Mouse (Mus musculus) limb, embryonic 13.5 days (tissue): ENCODE measurements around the gene Gm42906. TPM values are rescaled to one million over a fixed set of nuclear protein-coding genes. Genes with fewer than 3 reads are reported as not detected.

Experiments used
- ATAC-seq: fragments of 200-750 bp; cut with Nextera tagmentation; 2 replicates; pipeline ENCODE4 v1.8.0; 2017; ENCODE audit warnings: low read depth, moderate number of reproducible peaks, moderate TSS enrichment; ENCODE audit not compliant: low FRiP score
- H3K27ac ChIP-seq: fragments of 300-500 bp; sonication (generic); 2 replicates; pipeline ENCODE4 v1.5.1; 2015; ENCODE audit warnings: inconsistent platforms, mild to moderate bottlenecking, moderate library complexity
- H3K27me3 ChIP-seq: fragments of 300-500 bp; sonication (generic); 2 replicates; pipeline ENCODE4 v1.6.1; 2015; ENCODE audit warnings: mild to moderate bottlenecking, inconsistent platforms
- H3K36me3 ChIP-seq: fragments of 300-500 bp; sonication (generic); 2 replicates; pipeline ENCODE4 v1.6.1; 2015; ENCODE audit warnings: inconsistent platforms, mild to moderate bottlenecking, moderate library complexity
- H3K4me1 ChIP-seq: fragments of 300-500 bp; sonication (generic); 2 replicates; pipeline ENCODE4 v1.6.1; 2015; ENCODE audit warnings: inconsistent platforms
- H3K4me2 ChIP-seq: fragments of 300-500 bp; sonication (generic); replicated peaks from 2 replicates; pipeline ENCODE4 v1.6.1; 2015; ENCODE audit warnings: inconsistent platforms, mild to moderate bottlenecking, moderate library complexity
- H3K4me3 ChIP-seq: fragments of 300-500 bp; sonication (generic); 2 replicates; pipeline ENCODE4 v1.5.1; 2015; ENCODE audit warnings: moderate library complexity, mild to moderate bottlenecking, inconsistent platforms
- H3K9ac ChIP-seq: fragments of 300-500 bp; sonication (generic); 2 replicates; pipeline ENCODE4 v1.6.1; 2015; ENCODE audit warnings: mild to moderate bottlenecking, inconsistent platforms
- H3K9me3 ChIP-seq: fragments of 300-500 bp; sonication (generic); 2 replicates; pipeline ENCODE4 v1.6.1; 2016; ENCODE audit warnings: inconsistent platforms
- WGBS: fragments of 180-500 bp; shearing (Covaris S2); methylation state at CpG from one replicate; pipeline ENCODE4 v1.1.7; 2015; 5-methylcytosine and 5-hydroxymethylcytosine counted together
- polyA plus RNA-seq: library from polyadenylated mRNA; unstranded; fragments of >200 nt; fragmentation: Nextera tagmentation; extraction: Ambion mirVana; gene quantifications from 2 replicates; pipeline ENCODE4 v1.2.1, GENCODE M21; 2015

Gm42906 gene
- polyA plus RNA-seq, 1 experiment from 2014 or later: not detected

DNA sequence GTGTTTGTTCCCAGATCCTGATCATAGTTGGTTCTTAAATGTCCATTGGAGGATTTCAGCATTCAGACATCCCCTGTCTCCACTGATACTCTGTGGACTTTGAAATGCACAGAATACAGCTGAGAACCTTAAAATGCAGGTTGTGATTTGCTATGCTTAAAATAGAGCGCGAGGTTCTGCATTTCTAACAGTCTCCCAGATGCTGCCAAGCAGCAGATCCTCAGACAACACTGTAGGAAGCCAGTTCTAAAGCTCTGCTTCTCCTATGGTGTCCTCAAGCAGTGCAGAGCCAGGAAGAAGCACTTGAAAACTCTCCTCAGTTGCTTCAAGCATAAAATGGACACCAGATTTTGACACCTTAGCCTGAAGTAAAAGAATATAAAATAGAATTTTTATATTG is 48.1 kb downstream of the Gm42906 start:
- Histone ChIP-seq H3K4me2 (no peak overlapping the region), H3K27me3 (no peaks in the 10 kb centered on the region), H3K4me1 (no peaks in the 10 kb centered on the region), H3K4me3 (no peak overlapping the region), H3K27ac (no peak overlapping the region), H3K36me3 (no peaks in the 10 kb centered on the region), H3K9ac (no peak overlapping the region), H3K9me3 (peaks cover 4% of the 10 kb centered on the region; the same call in 1 of the 2 replicates)
- WGBS: 87% methylated on average over 2 of the region's 2 CpGs
- no peak for ATAC-seq

DNA sequence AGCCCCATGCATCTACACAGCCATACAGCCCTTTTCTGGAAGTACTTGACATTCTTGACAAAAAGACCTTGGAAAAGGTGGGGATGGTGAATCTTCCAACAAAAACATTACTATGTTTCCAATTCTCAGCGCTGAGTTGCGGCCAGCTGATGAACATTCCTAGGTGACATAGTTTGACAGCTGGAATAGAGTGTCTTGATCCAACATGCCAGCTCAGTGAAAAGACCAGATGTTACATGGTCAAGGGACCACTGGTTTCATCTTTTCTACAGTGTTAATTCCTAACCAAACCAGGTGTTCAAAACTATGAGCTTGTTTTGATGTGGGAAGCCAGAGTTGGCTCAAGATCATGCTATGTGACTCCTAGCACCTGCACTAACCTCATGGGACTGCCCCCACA is 48.8 kb downstream of the Gm42906 start:
- Histone ChIP-seq H3K36me3 (no peaks in the 10 kb centered on the region), H3K9me3 (peaks cover 4% of the 10 kb centered on the region; the same call in 1 of the 2 replicates), H3K9ac (no peak overlapping the region), H3K4me3 (no peak overlapping the region), H3K4me1 (no peaks in the 10 kb centered on the region), H3K4me2 (no peak overlapping the region), H3K27ac (no peak overlapping the region), H3K27me3 (no peaks in the 10 kb centered on the region)
- 73% methylated on average over 2 of the region's 2 CpGs for WGBS
- no peak for ATAC-seq

DNA sequence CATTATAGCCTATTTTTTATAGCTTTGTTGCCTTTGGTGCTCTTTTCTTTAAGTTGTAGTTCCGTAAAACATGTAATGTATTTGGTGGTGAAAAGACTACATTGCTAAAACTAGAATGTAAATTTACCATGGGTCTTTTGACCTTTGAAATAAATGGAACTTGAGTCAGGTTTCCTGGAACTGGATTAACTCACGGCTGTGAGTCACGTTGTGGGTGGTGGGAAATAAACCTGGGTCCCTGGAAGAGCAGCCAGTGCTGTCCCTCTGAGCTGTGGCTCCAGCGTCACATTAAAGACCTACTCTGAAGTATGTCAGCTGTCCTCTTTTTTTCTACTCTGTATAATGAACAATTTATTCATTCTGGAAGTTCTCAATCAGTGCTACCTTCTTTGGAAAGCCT is 51.0 kb downstream of the Gm42906 start:
- Histone ChIP-seq H3K36me3 (no peaks in the 10 kb centered on the region), H3K9me3 (peaks cover 4% of the 10 kb centered on the region; the same call in 1 of the 2 replicates), H3K9ac (no peak overlapping the region), H3K4me2 (no peak overlapping the region), H3K27me3 (no peaks in the 10 kb centered on the region), H3K4me1 (no peaks in the 10 kb centered on the region), H3K4me3 (no peak overlapping the region), H3K27ac (no peak overlapping the region)
- 63% methylated on average over 4 of the region's 4 CpGs for WGBS
- ATAC-seq: no peak

DNA sequence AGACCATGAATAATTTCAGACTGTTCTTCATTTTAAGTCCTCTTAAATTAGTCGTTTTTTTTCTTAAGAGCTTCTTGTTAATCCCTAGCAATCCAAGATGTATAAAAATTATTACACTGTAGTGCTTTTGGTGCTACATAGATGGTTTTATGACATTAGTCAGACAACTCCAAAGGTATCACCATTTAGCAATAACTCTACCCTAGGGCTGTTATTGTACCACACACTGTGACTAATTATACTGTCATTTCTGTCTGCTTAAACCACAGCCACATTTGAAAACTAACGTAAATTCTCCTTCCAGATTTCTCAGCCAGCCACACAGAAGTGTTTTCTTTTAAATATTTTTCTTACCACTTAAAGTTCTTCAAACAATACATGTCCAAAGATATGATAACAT is 53.1 kb downstream of the Gm42906 start:
- ATAC-seq: no peak
- Histone ChIP-seq H3K27me3 (no peaks in the 10 kb centered on the region), H3K9me3 (peaks cover 4% of the 10 kb centered on the region; the same call in 1 of the 2 replicates), H3K27ac (no peak overlapping the region), H3K36me3 (no peaks in the 10 kb centered on the region), H3K4me2 (no peak overlapping the region), H3K9ac (no peak overlapping the region), H3K4me3 (no peak overlapping the region), H3K4me1 (no peaks in the 10 kb centered on the region)
- WGBS: 61% methylated on average over 2 of the region's 2 CpGs

DNA sequence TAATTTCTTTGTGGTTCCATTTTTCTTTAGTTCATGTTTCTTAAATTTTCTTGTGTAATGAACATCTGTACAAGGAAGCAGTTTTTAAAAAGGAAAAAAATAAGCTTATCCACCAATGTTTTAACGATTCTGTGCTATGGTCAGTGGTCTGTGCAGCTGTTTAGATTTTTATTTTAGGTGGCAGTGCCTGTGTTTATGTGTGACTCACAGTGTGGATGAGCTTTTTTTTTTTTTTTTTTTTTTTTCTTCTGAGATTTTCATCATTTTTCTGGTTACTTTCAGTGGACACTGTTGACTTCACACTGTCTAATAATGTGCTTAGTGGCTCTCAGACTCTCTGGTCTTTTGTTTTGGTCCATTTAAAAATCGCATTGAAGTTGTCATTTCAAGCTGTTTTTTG is 56.8 kb downstream of the Gm42906 start:
- ATAC-seq: no peak
- Histone ChIP-seq H3K27ac (no peak overlapping the region), H3K27me3 (no peaks in the 10 kb centered on the region), H3K9me3 (peaks cover 4% of the 10 kb centered on the region; the same call in 1 of the 2 replicates), H3K4me1 (peaks cover 11% of the 10 kb centered on the region), H3K4me2 (no peak overlapping the region), H3K36me3 (no peaks in the 10 kb centered on the region), H3K9ac (no peak overlapping the region), H3K4me3 (no peak overlapping the region)
- 79% methylated on average over 2 of the region's 2 CpGs for WGBS

DNA sequence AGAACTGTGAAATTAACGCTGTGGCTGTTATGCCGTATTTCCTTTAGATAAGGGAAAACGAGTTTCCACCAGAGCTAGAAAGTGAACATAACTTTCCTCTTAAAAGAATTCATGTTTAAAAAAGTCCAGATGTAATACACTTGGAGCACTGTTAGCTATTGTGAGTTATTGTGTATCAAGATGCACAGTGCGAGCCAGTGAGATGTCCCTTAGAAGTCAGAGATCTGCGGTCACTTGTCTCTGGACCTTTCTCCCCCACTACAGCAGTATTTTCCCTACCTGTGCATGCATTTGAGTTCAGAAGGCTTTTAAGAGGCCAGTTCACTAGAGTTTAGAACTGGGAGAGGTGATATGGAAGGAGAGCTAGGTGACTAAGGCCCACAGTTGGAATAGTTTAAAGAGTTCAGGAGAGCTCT is 58.6 kb downstream of the Gm42906 start:
- Histone ChIP-seq H3K4me2 (peak overlapping the region; percentile 69), H3K9me3 (no peaks in the 10 kb centered on the region), H3K36me3 (no peaks in the 10 kb centered on the region), H3K27me3 (no peaks in the 10 kb centered on the region), H3K9ac (peak overlapping the region; percentile 76), H3K4me3 (peak overlapping the region; percentile 55), H3K4me1 (peaks cover 11% of the 10 kb centered on the region), H3K27ac (peak overlapping the region; percentile 98)
- ATAC-seq: no peak
- 54% methylated on average over 5 of the region's 5 CpGs for WGBS

DNA sequence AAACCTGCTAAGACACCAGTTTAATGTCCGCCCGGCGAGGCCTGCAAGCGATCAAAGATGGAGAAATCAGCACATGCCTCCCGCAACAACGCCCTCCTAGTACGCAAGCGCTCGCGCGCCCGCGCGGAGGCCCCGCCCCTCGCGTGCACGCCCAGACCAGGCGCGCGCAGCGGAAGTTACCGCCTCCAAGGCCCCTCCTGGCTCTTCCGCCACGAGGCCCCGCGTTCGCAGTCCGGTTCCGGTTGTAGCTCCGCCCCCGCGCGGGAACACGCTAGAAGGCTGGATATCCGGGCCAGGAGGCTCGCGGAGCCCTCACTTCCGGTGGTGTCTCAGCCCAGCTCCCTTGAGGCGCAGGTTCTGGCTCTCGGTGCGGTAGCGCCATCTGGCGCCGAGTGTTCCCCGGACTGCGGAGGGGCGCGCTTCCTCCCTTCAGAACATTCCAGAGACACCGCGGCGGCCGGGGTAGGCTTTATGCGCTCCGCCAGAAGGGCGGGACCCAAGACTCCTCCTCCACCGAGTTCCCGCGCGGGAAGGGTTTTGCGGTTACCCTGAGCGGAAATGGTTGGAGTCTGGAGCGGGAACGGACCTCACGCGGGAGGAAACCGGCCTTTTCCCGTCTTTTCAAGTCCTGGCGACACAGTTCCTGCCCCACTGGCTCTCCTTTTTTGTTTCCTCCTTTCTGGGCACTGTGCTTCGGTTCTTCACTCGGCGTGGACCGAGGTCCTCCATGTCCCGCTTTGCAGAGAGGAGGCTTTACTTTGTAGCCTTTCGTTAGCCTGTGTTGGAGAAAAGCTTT is 59.4 kb downstream of the Gm42906 start:
- Histone ChIP-seq H3K9ac (peak overlapping the region; percentile 79), H3K9me3 (no peaks in the 10 kb centered on the region), H3K36me3 (no peaks in the 10 kb centered on the region), H3K27ac (peak overlapping the region; percentile 98), H3K4me2 (peak overlapping the region; percentile 69), H3K4me1 (peaks cover 11% of the 10 kb centered on the region), H3K27me3 (no peaks in the 10 kb centered on the region), H3K4me3 (peak overlapping the region; percentile 55)
- under 1% methylated on average over 75 of the region's 75 CpGs for WGBS
- peak; percentile 98 for ATAC-seq

DNA sequence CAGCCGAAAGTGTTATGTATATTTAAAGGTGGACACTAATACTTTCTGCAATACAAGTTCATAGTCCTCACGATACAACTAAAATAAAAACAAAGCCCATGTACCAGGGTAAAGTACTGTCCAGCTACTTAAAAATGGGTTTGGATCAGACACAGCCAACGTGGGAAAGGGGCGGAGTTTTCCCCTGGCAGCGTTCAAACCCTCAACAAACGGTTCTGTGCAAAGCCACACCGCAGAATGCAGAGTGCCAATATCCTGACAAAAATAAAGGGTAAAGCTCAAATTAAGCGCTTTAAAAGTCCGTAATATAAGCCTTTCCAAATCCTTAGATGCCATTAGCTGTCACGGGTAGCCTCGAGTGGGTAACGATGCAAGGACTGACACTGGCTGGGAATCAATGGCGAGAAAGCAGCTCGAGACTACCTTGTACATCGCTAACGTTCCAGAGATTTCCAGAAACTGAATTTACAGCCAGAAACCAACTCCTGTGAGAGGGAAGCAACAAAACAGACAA is 60.0 kb downstream of the Gm42906 start:
- peak; percentile 13 for ATAC-seq
- H3K4me3 ChIP-seq: peak overlapping the region; percentile 55
- peak overlapping the region; percentile 92 for H3K27ac ChIP-seq
- 7% methylated on average over 16 of the region's 16 CpGs for WGBS
- no peaks in the 10 kb centered on the region for H3K27me3 ChIP-seq
- H3K4me1 ChIP-seq: peaks cover 11% of the 10 kb centered on the region
- no peaks in the 10 kb centered on the region for H3K36me3 ChIP-seq
- no peaks in the 10 kb centered on the region for H3K9me3 ChIP-seq
- peak overlapping the region; percentile 79 for H3K9ac ChIP-seq
- peak overlapping the region; percentile 68 for H3K4me2 ChIP-seq

DNA sequence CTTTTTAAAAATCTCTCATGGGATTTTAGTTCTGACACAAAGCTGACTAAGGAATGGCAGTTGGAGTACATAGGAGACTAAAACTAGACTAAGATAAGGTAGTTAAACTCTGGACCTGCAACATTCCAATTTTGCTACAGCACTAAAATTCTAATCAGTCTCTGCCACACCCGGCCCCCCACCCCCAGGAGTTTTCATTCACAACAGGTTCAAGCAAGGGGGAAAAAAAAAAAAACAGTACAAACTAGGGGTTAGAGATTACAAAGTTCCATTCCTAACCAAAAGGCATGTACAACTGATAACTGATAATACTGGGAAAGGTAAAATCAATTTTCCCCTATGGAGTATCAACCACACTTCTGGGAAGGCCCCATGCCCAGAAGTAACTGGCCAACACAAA is 60.6 kb downstream of the Gm42906 start:
- Histone ChIP-seq H3K9ac (peak overlapping the region; percentile 79), H3K4me2 (peak overlapping the region; percentile 68), H3K27me3 (no peaks in the 10 kb centered on the region), H3K9me3 (no peaks in the 10 kb centered on the region), H3K36me3 (no peaks in the 10 kb centered on the region), H3K27ac (peak overlapping the region; percentile 92), H3K4me1 (peaks cover 11% of the 10 kb centered on the region), H3K4me3 (peak overlapping the region; percentile 55)
- 77% methylated on average over 1 of the region's 1 CpGs for WGBS
- no peak for ATAC-seq

DNA sequence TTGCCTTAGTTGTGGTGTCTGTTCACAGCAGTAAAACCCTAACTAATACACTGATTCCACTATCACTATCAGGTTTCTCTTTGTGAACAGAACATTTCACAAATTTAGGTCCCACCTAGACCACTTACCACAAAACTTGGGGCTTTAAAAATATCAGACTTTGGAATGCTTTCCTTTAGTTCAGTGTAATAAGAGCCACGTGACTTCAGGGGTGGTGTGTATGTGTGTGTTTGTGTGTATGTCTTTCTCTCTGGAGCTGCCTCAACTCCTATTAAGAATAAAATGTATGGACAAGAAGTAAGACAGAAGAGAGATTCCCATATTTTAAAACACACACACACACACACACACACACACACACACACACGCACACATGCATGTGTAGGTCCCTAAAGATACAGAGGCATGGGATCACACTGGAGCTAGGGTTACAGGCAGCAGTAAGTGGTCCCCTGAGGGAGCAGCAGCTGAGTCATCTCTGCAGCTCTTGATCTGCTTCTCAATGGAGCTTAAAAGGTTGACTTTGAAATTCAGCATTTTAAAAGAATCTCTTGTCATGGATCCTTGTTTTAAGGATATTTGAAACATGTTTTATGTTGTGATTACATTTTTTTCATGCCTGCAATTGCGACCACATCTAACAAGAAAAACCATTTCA is 64.5 kb downstream of the Gm42906 start:
- no peak overlapping the region for H3K27ac ChIP-seq
- 70% methylated on average over 3 of the region's 3 CpGs for WGBS
- H3K9me3 ChIP-seq: no peaks in the 10 kb centered on the region
- no peak overlapping the region for H3K4me2 ChIP-seq
- H3K4me1 ChIP-seq: peaks cover 6% of the 10 kb centered on the region
- ATAC-seq: no peak
- H3K4me3 ChIP-seq: no peak overlapping the region
- no peaks in the 10 kb centered on the region for H3K27me3 ChIP-seq
- no peaks in the 10 kb centered on the region for H3K36me3 ChIP-seq
- no peak overlapping the region for H3K9ac ChIP-seq

DNA sequence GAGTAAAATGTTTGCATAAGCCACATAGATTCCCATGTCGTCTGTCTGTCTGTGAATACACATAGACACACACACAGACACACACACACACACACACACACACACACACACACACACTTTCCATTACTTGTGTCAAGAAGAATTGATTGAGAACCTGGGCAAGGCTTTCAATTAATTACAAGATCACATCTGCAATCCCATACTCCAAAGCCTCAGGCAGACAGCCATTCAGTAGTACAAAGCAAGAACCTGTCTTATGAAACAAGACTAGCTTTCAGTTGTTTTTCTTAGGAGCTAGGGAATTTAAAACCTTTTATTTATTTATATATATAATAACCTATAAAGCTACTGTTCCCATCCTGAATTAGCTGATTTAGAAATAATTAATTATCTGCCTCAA is 78.3 kb downstream of the Gm42906 start:
- H3K9ac ChIP-seq: no peak overlapping the region
- H3K9me3 ChIP-seq: 0 out of 2 replicates have a peak, but pooled peaks cover 3% of the 10 kb centered on the region
- 87% methylated on average over 1 of the region's 1 CpGs for WGBS
- H3K36me3 ChIP-seq: no peaks in the 10 kb centered on the region
- no peak overlapping the region for H3K4me3 ChIP-seq
- no peak overlapping the region for H3K4me2 ChIP-seq
- no peaks in the 10 kb centered on the region for H3K4me1 ChIP-seq
- ATAC-seq: no peak
- no peaks in the 10 kb centered on the region for H3K27me3 ChIP-seq
- no peak overlapping the region for H3K27ac ChIP-seq

DNA sequence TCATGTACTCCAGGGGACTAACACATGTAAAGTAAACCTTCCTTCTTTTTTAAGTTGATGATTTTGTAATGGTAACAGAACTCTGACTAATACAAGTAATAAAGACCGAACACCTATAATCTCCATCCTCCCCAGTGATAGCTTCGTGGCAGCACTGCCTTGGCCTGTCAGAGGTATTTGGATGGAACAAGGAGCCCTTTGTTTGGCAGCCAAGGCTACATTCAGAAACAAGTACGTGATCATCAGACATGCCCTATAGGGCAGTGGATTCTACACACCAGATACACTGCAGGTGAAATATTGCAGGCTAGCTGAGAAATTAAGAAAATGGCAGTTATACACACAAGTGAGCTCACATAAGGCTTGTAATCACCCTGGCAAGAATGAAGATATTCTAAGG is 79.5 kb downstream of the Gm42906 start:
- Histone ChIP-seq H3K36me3 (no peaks in the 10 kb centered on the region), H3K27ac (no peak overlapping the region), H3K9ac (no peak overlapping the region), H3K4me1 (0 out of 2 replicates have a peak, but pooled peaks cover 3% of the 10 kb centered on the region), H3K9me3 (0 out of 2 replicates have a peak, but pooled peaks cover 3% of the 10 kb centered on the region), H3K4me2 (no peak overlapping the region), H3K27me3 (no peaks in the 10 kb centered on the region), H3K4me3 (no peak overlapping the region)
- ATAC-seq: no peak
- WGBS: 64% methylated on average over 3 of the region's 3 CpGs
